Mouse (Mus musculus): ENCODE data around the gene Vmn1r28. TPM values are rescaled to one million over a fixed set of nuclear protein-coding genes. Genes with fewer than 3 reads are reported as not detected.

Vmn1r28 gene
- total RNA-seq, 1 experiment, result not detected

GRCm38 (mm10) chr6:58301249-58301648 lies 39.4 kb downstream of the Vmn1r28 start, which contains the start of gene Vmn1r29:
Gene Vmn1r29 (plus strand): TSS chr6:58301549.
- H3K4me1 ChIP-seq (ENCODE audit: control insufficient read depth in 2 of 2, insufficient read depth in 2 of 2, low read length in 2 of 2, poor library complexity in 1 of 2), result no peaks in the 10 kb centered on the region
- DNase-seq (ENCODE audit: low read depth, low spot score), result no peak
- no peaks in the 10 kb centered on the region for H3K36me3 ChIP-seq (ENCODE audit: control insufficient read depth, insufficient read depth, low read length, poor library complexity, severe bottlenecking)
- no peaks in the 10 kb centered on the region for H3K9me3 ChIP-seq (ENCODE audit: control insufficient read depth, insufficient read depth, low read depth, low read length)
- TF ChIP-seq MAFK (IDR thresholded peaks at IDR 0.05; ENCODE audit: insufficient read depth, low read depth, low read length), result no peak
- TF ChIP-seq ZC3H11A (IDR thresholded peaks at IDR 0.05; ENCODE audit: borderline replicate concordance, low read depth, low read length), result no peak
- no peak for TF ChIP-seq HCFC1 (IDR thresholded peaks at IDR 0.05; ENCODE audit: borderline replicate concordance, insufficient read depth, low read length)
- TF ChIP-seq ZNF384 (IDR thresholded peaks at IDR 0.05; ENCODE audit: low read depth, low read length), result no peak
- TF ChIP-seq CHD2 (IDR thresholded peaks at IDR 0.05; ENCODE audit: low read depth, low read length), result no peak
- no peak within 1 kb of the TSS for H3K27ac ChIP-seq (ENCODE audit: insufficient read depth, low read depth, low read length, poor library complexity, severe bottlenecking)
- in situ Hi-C loops (cut with MboI; ENCODE audit: low sequenced_read_pairs in 2 of 2, unreplicated experiment in 2 of 2), result no loop called here
- H3K9ac ChIP-seq (ENCODE audit: insufficient read depth, low read depth, low read length, poor library complexity, severe bottlenecking), result no peak within 1 kb of the TSS
- no peak within 1 kb of the TSS for H3K4me3 ChIP-seq (ENCODE audit: insufficient read depth in 1 of 2, low read depth in 1 of 2, low read length in 2 of 2, poor library complexity in 1 of 2, severe bottlenecking in 1 of 2)

Other genes with a start within 250 kb of the Vmn1r28 start
- not detected in 2 replicates for gene Vmn1r26, start 246.9 kb upstream of the Vmn1r28 start, total RNA-seq (2012; rRNA removed)
- not detected in 2 replicates for gene Vmn1r27, start 43.2 kb upstream of the Vmn1r28 start, total RNA-seq (2012; rRNA removed)
- not detected in 2 replicates for gene Vmn1r29, start 39.5 kb downstream of the Vmn1r28 start, total RNA-seq (2012; rRNA removed)
- gene Vmn1r30, start 181.3 kb downstream of the Vmn1r28 start, total RNA-seq (2012; rRNA removed), result not detected in 2 replicates
- not detected in 2 replicates for gene Vmn1r31, start 213.3 kb downstream of the Vmn1r28 start, total RNA-seq (2012; rRNA removed)